Mouse (Mus musculus) gonadal fat pad, adult 2 months (tissue): ENCODE measurements around the gene Plch2. TPM values are rescaled to one million over a fixed set of nuclear protein-coding genes. Genes with fewer than 3 reads are reported as not detected.
A peak's percentile ranks its signal among the peaks of the same experiment; 100 is the strongest.

Experiments
- DNase-seq: peaks from one replicate; pipeline ENCODE4 v3.0.0-alpha.2; 2012; ENCODE audit warnings: low read depth
- polyA plus RNA-seq: library from polyadenylated mRNA; depleted of rRNA; stranded (reverse); fragments of >200 nt; gene quantifications from 2 replicates; pipeline ENCODE4 v1.2.3, GENCODE M21; 2012

Gene Plch2
- polyA plus RNA-seq, 1 experiment, result 7.8 TPM

DNA sequence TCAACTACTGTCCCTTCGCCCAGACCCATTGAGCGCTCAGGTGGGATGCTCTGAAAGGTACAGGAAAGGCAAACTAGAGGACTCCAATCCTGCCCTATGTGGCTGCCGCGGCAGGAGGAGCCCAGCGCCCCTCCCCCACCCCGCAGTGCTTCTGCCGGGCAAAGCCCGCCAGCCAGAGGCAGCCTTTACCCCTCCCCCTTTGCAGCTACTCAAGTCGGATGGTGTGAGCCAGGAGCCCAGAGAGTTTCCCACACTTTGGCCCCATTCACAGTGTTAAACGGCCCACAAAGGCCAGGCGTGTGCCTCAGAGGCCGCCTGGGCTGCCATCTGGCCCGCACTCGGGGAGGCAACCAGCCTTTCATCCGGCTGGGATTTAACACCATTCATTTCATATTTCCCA lies 98.4 kb downstream of the Plch2 start:
- no peak for DNase-seq

DNA sequence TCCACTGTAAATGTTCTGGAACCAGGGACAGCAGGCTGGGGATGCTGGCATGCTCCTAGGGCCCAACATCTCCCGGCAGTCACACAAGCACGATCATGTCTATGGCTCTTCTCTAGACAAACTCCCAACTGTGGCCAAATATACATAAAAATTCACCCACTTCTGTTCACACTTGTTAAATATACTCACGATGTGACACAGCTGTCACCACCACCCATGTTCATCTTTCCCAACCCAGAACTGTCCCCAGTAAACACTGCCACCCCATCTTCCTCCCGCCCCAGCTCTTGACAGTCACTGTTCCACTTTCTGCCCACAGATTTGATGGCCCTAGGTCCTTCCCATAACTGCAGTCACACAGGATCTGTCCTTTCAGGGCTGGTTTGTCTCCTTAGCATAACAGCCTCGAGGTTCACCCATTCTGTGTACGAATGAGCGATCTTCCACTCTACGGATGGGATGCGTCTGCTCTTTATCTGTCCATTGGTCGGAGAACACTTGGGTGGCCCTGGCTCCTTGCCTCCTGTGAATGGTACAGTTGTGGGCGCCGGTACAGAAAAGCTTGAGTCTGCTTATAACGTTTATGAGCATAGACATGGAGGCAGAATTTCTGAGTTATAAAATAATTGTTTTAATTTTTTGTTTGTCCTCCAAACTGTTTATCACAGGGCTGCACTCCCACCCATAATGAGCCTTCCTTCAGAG lies 99.1 kb downstream of the Plch2 start:
- DNase-seq, result no peak

DNA sequence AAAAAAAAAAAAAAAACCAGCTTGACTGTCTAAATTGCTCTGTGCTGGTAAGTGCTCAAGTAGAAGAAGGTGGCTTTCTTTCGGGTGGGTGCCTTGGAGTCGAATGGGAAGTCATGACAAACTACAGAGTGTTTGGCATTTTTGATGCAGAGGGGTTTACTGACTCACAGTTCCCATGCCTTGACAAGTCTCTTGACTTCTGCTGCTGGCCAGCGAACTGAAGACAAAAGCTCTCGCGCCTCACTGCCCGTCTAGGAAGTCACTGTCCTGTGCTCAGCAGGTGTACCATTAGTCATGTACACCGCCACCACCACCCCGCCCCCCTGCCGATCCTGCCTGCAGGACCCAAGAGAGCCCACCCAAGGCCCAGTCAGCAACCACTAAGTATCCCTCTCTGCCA lies 100.0 kb downstream of the Plch2 start:
- DNase-seq, result no peak

DNA sequence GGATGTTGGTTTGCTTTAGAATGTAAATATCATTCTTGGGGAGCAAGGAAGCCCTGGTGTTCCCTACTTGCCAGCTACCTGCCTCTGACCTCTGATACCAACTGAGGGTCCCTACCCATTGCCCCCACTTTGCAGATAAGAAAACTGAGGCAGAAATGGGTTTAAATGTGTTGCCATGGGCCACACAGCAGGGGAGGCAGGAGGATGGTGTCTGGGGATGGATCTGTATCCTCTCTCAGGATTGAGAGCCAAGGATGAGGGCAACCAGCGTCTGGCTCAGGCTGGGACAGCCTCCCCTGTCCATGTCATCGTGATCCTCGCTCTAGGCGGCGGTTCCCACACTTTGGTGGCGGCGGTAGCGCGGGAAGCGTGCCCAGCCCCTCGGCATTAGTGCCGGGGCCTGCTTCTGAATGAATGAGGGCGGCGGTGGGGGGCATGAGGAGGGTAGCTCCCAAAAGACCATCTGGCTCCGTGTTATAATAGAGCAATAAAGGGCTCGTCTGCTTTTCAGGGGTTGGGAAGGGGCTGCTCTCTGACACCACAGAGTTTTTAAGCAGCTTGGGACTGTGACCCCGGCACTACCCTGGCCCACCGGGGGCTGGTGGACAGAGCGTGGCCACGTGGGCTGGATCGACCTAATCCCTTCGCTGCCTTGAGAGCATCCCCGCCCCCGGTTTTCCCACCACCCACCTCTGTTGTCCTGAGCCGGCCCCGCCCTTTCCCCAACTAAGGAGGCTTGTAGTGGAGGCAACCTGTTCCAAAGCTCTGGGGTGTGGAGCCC lies 103.9 kb downstream of the Plch2 start:
- DNase-seq, result no peak

DNA sequence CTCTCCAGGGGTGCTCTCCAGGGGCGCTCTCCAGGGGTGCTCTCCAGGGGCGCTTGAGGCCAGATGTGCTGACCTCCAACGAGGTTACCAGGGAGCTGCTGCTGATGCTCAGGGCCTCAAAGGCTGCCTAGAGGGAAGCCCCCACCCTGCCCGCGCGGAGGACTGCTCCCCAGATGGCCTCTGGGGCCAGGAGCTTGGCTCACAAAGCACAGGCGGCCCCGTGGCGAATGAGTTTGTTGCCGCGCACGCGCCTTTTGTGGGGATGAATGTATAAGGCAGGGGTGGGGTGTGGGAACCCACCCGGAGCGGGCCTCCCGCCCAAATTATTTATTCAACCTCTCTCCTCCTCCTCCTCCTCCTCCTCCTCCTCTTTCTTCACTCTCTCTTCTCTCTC lies 107.0 kb downstream of the Plch2 start:
- no peak for DNase-seq

DNA sequence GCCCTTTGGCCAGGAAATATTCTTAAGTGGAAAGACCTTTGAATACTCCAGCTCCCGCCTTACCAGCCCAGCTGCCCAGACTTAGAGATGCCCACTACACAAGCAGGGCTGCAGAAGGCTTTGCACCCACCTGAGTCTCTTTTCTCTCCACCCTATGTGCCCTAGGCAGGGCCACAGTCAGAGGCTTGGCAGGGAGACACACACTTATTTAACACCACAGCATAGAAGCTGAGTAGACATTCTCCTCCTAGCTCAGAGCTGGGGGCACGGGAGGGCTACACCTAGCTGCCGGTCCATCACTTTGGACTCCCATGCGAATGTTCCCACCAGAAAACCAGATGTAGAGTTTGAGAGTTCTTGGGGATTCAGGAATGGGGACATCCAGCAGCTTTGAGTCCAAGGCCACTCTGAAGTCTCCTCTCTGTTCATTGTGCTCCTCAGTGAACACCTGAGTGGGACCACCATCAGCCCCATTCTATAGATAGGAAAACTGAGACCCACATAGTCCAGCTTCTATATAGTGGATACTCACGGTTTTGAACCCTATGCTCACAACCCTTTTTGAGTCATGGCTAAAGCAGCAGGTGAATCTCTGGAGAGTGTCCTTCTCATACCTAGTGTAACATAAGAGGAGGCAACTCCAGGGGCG lies 107.5 kb downstream of the Plch2 start:
- no peak for DNase-seq

DNA sequence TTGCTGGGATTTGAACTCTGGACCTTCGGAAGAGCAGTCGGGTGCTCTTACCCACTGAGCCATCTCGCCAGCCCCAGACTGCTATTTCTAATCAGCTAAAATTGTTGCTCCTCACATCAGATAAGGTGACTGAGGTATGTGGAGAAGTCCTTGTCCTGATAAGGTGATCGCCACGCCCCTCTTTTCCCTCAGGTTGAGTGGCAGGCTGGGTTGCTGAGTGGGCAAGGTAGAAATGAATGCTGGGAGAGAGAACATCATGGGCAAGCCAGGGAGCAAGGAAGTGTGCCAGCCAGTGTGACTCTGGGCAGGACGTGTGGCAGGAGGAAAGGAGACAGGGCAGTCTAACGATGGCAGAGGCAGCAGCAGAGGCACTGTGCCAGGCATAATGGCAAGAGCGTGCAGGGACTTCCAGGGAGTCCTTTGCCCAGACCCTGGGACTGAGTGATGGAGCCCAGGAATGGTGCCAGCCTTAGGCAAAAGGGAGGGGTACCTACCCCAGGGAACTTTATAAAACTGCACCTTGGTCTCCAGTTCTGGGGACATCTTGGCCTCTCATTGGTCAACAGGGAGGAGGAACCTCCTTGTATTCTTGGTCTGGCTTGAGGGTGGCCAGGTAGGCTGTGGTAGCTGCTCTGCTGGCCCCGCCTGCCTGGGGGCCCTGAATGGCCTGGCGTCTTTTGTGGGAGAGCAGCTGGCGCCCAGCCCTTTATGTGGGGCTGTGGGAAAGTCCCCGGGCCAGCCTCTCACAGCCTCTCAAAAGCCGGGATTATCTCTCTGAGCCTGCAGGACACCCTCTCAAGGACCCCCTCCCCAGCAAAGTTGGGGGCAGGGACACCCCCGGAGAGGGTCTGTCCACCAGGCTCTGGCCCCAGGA lies 108.3 kb downstream of the Plch2 start:
- DNase-seq, result no peak

DNA sequence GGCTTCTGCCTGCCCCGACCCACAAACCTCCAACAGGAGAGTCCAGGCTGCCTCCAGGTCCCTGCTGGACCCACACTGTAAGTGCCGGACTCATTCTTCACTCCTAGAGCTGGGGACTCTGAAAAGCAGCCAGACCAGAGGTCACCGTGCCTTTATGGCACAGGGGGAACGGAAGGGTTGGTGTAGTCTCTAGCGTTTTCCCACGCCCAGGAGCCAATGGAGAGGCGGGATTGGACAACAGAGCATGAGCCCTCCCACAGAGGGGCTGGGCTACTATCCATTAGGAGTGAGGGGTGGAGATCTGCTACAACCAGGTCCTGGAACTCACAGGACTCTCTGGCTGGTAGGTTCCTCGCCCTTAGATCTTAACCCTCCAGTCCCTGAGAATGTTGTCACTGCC lies 110.3 kb downstream of the Plch2 start:
- peak; percentile 67 for DNase-seq

DNA sequence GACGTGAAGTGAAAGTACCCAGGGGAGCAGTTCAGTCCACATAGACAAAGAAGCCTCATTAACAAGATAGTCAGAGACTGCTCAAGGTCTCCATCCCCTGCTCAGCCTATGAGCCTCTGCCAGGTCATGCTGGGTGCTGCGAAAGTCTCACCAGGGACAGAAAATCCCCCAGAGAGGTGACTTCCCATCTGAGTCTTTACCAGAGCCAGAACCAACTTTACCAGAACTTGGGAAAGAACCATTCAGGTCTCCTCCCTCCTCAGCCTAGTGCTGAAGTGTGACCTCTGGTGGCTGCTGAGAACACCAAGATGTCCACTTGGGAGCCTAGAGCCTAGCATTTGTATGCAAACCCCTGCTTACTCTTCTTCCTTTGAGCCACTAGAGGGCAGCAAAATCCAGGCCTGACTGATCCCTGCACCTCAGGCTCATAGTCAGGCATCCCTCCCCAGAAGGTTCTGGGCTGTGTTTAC lies 112.4 kb downstream of the Plch2 start:
- no peak for DNase-seq

DNA sequence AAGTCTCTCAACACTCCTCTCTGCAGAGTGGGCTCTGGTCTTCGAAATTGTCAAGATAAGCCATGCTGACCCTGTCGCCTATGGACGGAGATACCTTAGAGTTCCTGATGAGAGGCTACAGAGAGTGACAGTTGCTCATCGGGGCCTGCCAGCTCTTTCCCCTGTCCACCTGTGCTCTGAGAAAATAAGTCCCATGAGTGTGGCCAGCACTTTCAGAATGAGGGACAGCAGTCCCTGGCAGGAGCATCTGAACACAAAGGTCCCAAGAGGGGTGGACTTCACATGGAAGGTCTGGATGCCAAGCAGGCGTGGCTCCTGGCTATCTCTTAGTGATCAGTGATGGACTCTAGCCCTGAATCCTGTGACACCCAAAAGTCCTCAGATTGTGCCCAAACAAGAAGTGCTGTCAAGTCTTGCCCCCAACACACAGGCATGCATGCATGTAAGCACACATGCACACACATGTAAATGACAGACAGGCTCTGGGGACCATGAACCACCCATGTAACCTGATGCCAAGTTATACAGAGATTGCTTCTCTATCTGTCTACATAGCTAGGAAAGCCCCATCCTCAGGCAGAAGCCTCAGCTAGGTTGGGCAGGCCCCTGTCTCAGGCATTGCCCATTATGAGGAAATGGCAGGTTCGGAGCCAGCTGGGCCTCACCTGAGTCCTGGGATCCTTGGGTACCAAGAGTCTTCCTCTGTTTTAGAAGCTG lies 113.1 kb downstream of the Plch2 start:
- no peak for DNase-seq

DNA sequence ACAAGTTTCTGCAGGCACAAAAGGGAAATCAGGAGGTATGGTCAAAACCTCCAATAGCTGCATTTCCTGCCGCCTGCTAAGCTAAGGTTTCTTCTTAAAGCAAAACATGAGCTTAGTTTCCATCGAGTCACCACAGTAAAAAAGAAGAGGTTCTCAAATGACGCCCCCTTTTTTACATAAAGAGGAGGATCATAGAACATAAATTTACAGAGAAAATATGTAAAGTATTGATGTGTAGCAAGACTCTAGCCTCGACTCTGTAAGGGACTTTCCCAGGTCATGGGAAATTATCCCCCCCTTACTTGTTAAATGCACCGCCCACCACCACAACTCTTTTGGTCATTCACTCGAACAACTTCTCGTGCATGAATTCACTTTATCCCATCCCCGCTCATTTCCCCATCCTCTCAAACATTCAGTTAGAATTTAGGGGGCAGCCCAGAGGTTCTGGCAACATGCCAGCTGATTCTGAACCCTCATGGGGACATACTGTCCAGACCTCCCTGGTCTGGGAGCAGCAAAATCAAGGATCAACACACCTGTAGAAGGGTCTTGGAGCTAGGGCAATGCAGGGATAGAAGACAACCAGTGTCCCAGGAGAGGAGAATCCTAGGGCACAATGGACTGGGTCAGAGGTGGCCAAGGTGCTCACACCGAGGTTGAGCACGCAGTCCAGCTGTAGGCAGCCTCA lies 113.8 kb downstream of the Plch2 start:
- DNase-seq, result no peak

DNA sequence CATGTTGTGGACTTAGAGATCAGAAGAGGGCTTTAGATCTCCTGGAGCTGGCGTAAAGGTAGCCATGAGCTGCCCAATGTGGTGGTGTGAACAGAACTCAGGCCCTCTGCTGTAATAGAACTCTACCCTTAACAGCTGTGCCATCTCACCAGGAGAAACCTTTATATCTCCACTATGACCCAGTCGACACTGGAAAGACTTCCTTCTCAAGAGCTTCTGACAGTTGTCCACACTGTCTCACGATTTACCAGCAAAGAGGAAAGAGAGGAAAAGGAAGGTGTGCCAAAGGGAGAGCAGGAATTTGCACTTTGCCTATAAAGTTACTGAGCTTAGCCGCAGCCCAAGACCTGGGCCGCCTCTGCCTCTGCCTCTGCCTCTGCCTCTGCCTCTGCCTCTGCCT lies 114.8 kb downstream of the Plch2 start:
- no peak for DNase-seq

DNA sequence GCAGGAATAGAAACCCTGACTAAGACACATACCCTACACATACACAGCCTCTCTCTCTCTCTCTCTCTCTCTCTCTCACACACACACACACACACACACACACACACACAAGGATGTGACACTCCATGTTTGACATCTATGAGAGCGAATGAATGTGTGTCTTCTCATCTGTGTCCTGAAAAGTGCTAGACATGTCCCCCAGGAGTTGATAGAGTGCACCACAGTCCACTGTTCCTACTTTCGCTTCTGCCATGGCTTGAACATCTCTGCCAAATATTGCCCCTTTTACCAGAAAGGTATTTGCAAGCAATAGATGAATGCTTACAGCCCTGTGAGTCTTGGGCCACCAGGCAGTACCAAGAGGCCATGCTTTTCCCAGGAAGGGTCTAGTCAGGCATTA lies 116.4 kb downstream of the Plch2 start:
- DNase-seq, result no peak

DNA sequence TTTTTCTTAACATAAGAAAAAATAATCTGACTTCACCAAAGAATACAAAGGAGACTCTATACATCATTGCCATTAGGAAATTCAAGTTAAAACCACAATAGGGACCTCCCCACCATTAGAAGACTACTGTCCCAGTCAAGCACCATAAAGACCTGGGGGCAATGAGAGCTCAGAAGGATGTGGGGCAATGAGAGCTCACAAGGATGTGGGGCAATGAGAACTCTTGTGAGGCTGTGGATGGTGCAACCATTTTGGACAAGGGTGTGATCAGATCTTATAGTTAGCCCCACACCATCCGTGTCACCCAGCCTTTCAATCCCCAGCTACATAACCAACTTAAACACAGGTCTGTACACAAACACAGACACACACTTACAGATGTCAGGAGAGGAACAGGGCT lies 118.8 kb downstream of the Plch2 start:
- no peak for DNase-seq

DNA sequence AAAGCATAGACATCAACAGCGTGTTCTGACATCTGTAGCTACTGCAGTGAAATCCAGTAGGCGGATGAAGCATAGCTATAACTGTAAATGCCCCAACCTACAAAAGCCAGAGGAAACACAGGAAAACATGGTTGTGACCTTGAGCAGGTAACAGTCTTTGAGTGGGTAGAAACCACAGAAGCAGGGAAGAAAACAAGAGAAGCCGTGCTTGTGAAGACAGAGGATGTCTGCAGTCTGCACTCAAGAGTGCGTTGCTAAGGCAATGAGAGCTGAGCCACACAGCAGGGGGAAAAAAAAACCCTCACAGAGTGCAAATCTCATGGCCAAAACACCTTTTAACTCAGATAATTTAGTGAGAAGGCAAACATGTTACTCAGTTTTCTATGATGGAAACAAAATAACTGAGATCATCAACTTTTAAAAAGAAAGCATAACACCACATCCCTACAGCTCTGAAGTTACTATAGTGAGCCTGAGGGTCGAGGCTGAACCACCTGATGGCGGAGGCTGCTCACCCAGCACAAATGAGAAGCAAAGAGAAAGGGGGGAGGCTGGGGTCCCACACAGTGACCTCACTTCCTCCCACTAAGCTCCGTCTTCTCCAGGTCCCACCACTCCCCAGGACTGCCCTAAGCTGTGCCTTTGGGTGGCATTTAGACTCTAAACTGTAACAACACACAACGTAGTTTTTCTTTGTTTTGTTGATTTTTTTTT lies 119.9 kb downstream of the Plch2 start:
- no peak for DNase-seq

DNA sequence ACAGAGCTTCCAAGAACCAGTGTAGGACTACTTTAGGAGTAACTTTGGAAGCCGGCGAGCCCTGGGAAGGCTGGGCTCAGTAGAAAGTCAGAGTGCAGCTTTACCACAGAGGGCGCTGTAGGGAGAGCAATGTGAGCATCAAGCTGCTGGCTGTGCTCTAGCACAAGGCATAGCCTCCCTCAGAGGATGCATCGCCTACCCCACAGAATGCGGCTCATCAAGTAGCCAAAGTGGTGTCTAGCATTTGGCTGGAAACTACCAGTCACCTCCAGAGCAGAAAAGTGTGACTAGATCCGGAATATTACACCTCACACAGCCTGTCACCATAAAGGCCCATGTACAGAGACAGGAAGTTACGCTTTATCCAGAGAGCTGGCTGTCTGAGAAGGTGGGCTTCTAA lies 120.8 kb downstream of the Plch2 start:
- no peak for DNase-seq

DNA sequence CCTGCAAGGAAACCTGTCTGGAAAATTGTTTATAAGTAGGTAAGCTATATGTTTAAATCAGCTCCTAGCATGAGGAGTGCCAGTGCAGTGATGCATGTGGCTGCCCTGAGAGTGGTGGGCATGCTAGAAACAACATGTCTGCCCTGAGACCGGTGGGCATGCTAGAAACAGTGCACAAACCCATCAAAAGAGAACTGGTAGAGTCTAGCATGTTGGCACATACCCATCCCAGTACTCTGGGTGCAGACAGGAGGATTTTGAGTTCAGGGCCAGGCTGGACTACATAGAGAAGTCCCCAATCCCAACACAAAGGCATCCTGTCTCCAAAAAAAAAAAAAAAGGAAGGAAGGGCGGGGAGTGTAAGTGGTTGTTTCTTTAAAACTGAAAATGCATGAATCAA lies 121.8 kb downstream of the Plch2 start:
- DNase-seq, result no peak

DNA sequence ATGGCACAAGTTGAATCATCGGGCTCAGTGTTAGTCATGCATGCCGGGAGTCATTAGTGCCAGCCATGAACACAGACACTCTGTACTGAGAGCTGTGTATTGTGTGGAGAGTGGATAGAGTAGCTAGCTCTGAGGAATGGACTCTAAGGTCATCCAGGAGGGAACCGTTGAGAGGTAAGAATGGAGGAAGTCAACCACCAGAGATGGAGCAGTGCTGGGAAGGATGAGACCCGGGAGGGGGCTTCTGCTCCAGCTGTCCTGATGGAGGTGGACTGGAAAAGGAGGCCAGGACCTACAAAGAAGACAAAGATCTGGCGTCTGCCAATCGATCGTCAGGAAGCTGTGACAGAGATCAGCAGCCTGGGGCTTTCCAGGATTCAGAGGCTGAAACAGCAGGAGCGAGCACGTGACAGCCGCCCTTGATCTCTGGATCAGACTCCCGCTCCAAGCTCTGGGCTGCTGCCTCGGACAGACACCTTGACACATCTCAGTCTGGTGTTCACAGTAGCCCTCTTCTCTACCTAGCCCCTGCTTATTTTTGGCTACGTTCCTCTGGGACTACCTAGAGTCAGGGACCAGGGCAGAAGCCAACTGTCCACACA lies 123.2 kb downstream of the Plch2 start:
- DNase-seq, result no peak
